ENCODE assay signal across 7 mouse cellular contexts in genomic region chr2:167294926-167295325, GRCm38 (mm10). TPM values are rescaled to one million over a fixed set of nuclear protein-coding genes. Genes with fewer than 3 reads are reported as not detected.
A peak's percentile ranks its signal among the peaks of the same experiment; 100 is the strongest.
DNase-seq lines count a peak whose midpoint lies in the region; ATAC-seq lines count a peak whose summit lies in the region.

No protein-coding gene starts in this region.

- DNase-seq in kidney, adult 8-10 months: peak; percentile 0
- peak; percentile 28 for DNase-seq in adrenal gland, postnatal 10 days
- peak; percentile 2 to 3 for DNase-seq in cerebellum, postnatal 36 days
- no peak for DNase-seq in midbrain, embryonic 10.5 days (ENCODE audit: low spot score)
- no peak for DNase-seq in c-Kit-positive CD71-positive TER-119-positive erythroid progenitor cells, embryonic 14.5 days (ENCODE audit: low spot score)

- peaks cover 22% of the 10 kb centered on the region for H3K4me1 ChIP-seq in kidney, embryonic 14.5 days (ENCODE audit: control insufficient read depth, insufficient read depth, low read length)
- H3K4me1 ChIP-seq in hindbrain, embryonic 15.5 days (replicated peaks): peaks cover 13% of the 10 kb centered on the region
- H3K4me1 ChIP-seq in midbrain, embryonic 10.5 days: peaks cover 42% of the 10 kb centered on the region

- no peak overlapping the region for H3K27ac ChIP-seq in kidney, embryonic 14.5 days (ENCODE audit: low read depth, low read length)
- no peak overlapping the region; the same call in 1 of the 2 replicates for H3K27ac ChIP-seq in hindbrain, embryonic 15.5 days (replicated peaks)
- H3K27ac ChIP-seq in midbrain, embryonic 10.5 days (replicated peaks): no peak overlapping the region

- no peaks in the 10 kb centered on the region for H3K9me3 ChIP-seq in kidney, embryonic 14.5 days (ENCODE audit: control insufficient read depth, low read length)
- no peaks in the 10 kb centered on the region for H3K9me3 ChIP-seq in hindbrain, embryonic 15.5 days
- no peaks in the 10 kb centered on the region for H3K9me3 ChIP-seq in midbrain, embryonic 10.5 days (replicated peaks)

- no peaks in the 10 kb centered on the region for H3K36me3 ChIP-seq in kidney, embryonic 14.5 days (ENCODE audit: control insufficient read depth, insufficient read depth, low read length)
- no peaks in the 10 kb centered on the region for H3K36me3 ChIP-seq in hindbrain, embryonic 15.5 days
- H3K36me3 ChIP-seq in midbrain, embryonic 10.5 days: no peaks in the 10 kb centered on the region; the same call in 1 of the 2 replicates

- H3K4me2 ChIP-seq in kidney, embryonic 14.5 days (replicated peaks; ENCODE audit: low read depth, low read length): no peak overlapping the region
- peak overlapping the region; percentile 30; the same call in 1 of the 2 replicates for H3K4me2 ChIP-seq in hindbrain, embryonic 15.5 days

- H3K27me3 ChIP-seq in kidney, embryonic 14.5 days (ENCODE audit: control insufficient read depth, insufficient read depth, low read length): no peaks in the 10 kb centered on the region
- no peaks in the 10 kb centered on the region for H3K27me3 ChIP-seq in hindbrain, embryonic 15.5 days
- no peaks in the 10 kb centered on the region for H3K27me3 ChIP-seq in midbrain, embryonic 10.5 days (ENCODE audit: low read depth, poor library complexity, severe bottlenecking)

- no peak for ATAC-seq in kidney, embryonic 14.5 days (ENCODE audit: low FRiP score, low TSS enrichment)
- ATAC-seq in hindbrain, embryonic 15.5 days (ENCODE audit: low FRiP score, low read depth): no peak

- 70% methylated on average over 15 of the region's 15 CpGs for WGBS in kidney, embryonic 14.5 days
- WGBS in hindbrain, embryonic 15.5 days: 63% methylated on average over 15 of the region's 15 CpGs
- 69% methylated on average over 15 of the region's 15 CpGs for WGBS in midbrain, embryonic 10.5 days

- no peak overlapping the region for H3K9ac ChIP-seq in kidney, embryonic 14.5 days (ENCODE audit: low read depth, low read length)
- H3K9ac ChIP-seq in hindbrain, embryonic 15.5 days: no peak overlapping the region

- no peak overlapping the region for H3K4me3 ChIP-seq in kidney, embryonic 14.5 days (ENCODE audit: low read length)
- peak overlapping the region; percentile 2; the same call in 1 of the 2 replicates for H3K4me3 ChIP-seq in hindbrain, embryonic 15.5 days
- peak overlapping the region; percentile 24 for H3K4me3 ChIP-seq in midbrain, embryonic 10.5 days

RNA-seq across cellular contexts. Expression of gene B4galt5, which starts 54.1 kb away (rescaled TPM):
- 12.2 and 13.1 TPM in 2 replicates for polyA plus RNA-seq in kidney, embryonic 14.5 days (2014; fragmentation: Nextera tagmentation; extraction: Ambion mirVana)
- 10 to 100 TPM; 55.5 to 76.9 TPM for total RNA-seq in adrenal gland, postnatal 10 days (2021)
- 31.5 and 34.2 TPM in 2 replicates for polyA plus RNA-seq in hindbrain, embryonic 15.5 days (2015; fragmentation: Nextera tagmentation; extraction: Ambion mirVana)
- 9.1 and 9.9 TPM in 2 replicates for polyA plus RNA-seq in midbrain, embryonic 10.5 days (2016; fragmentation: Nextera tagmentation; extraction: Ambion mirVana)

RNA-seq across cellular contexts. Expression of gene Ptgis, which starts 54.5 kb away (rescaled TPM):
- polyA plus RNA-seq in kidney, embryonic 14.5 days (2014; fragmentation: Nextera tagmentation; extraction: Ambion mirVana): 15.5 and 18.0 TPM in 2 replicates
- 10 to 100 TPM; 18.7 to 23.3 TPM for total RNA-seq in adrenal gland, postnatal 10 days (2021)
- 3.6 and 3.8 TPM in 2 replicates for polyA plus RNA-seq in hindbrain, embryonic 15.5 days (2015; fragmentation: Nextera tagmentation; extraction: Ambion mirVana)
- 11.7 and 12.7 TPM in 2 replicates for polyA plus RNA-seq in midbrain, embryonic 10.5 days (2016; fragmentation: Nextera tagmentation; extraction: Ambion mirVana)

Comparison
In these comparisons a context has a peak if more than half of its experiments do, and no peak if none do; other contexts are left out.
1. DNase-seq: peak in kidney, adult 8-10 months (2 of 2), adrenal gland, postnatal 10 days (single experiment) and cerebellum, postnatal 36 days (2 of 2); none in midbrain, embryonic 10.5 days (single experiment) and c-Kit-positive CD71-positive TER-119-positive erythroid progenitor cells, embryonic 14.5 days (single experiment).